Mouse (Mus musculus): ENCODE measurements around the gene Slc46a2. TPM values are rescaled to one million over a fixed set of nuclear protein-coding genes. Genes with fewer than 3 reads are reported as not detected.
A peak's percentile ranks its signal among the peaks of the same experiment; 100 is the strongest.

Slc46a2 gene
- polyA plus RNA-seq, 1 experiment from 2014 or later, result 13.7 TPM

- Histone ChIP-seq H3K4me2 (ENCODE audit: low read depth, low read length) (no peak overlapping the region), H3K4me1 (ENCODE audit: control insufficient read depth, insufficient read depth, low read length) (peaks cover 43% of the 10 kb centered on the region), H3K27ac (ENCODE audit: low read length) (peak overlapping the region; percentile 66), H3K9me3 (replicated peaks; ENCODE audit: control insufficient read depth, low read length) (no peaks in the 10 kb centered on the region), H3K4me3 (ENCODE audit: low read length) (no peak overlapping the region), H3K9ac (ENCODE audit: low read length) (0 out of 2 replicates have a peak overlapping the region, but pooled peaks have one; percentile 8), H3K27me3 (ENCODE audit: control insufficient read depth, insufficient read depth, low read length) (no peaks in the 10 kb centered on the region), H3K36me3 (ENCODE audit: control insufficient read depth, insufficient read depth) (peaks cover 12% of the 10 kb centered on the region)
- ATAC-seq (replicated peaks; ENCODE audit: extremely low read depth, insufficient read depth, low FRiP score), result no peak
- WGBS, result 82% methylated on average over 3 of the region's 3 CpGs
These were observed 19.8 kb downstream of the Slc46a2 start for GRCm38 (mm10) chr4:59894977-59895575.

DNA sequence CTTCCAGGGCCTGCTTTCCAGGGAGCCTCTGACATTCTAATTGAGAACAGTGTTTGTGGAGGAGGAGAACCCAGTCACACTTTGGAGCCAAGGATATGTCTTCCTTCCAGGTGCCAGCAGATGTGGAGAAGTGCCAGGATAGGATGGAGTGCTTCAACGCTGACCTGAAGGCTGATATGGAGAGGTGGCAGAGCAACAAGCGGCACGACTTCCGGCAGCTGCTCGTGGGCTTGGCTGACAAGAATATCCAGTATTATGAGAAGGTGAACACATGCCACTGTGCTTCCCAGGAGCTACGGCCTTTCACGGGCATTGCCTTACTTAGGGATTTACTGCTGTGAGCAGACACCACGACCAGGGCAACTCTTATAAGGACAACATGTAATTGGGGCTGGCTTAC is 20.4 kb downstream of the Slc46a2 start:
- 56% methylated on average over 8 of the region's 8 CpGs for WGBS
- H3K9ac ChIP-seq (ENCODE audit: low read length), result no peak overlapping the region
- peak overlapping the region; percentile 71 for H3K27ac ChIP-seq (ENCODE audit: low read length)
- no peak overlapping the region for H3K4me2 ChIP-seq (ENCODE audit: low read depth, low read length)
- H3K36me3 ChIP-seq (ENCODE audit: control insufficient read depth, insufficient read depth), result peaks cover 12% of the 10 kb centered on the region
- H3K4me1 ChIP-seq (ENCODE audit: control insufficient read depth, insufficient read depth, low read length), result peaks cover 50% of the 10 kb centered on the region
- no peak overlapping the region for H3K4me3 ChIP-seq (ENCODE audit: low read length)
- ATAC-seq (replicated peaks; ENCODE audit: extremely low read depth, insufficient read depth, low FRiP score), result no peak
- H3K9me3 ChIP-seq (replicated peaks; ENCODE audit: control insufficient read depth, low read length), result no peaks in the 10 kb centered on the region
- H3K27me3 ChIP-seq (ENCODE audit: control insufficient read depth, insufficient read depth, low read length), result no peaks in the 10 kb centered on the region

GRCm38 (mm10) chr4:59892731-59893130 is 22.1 kb downstream of the Slc46a2 start:
- Histone ChIP-seq H3K36me3 (ENCODE audit: control insufficient read depth, insufficient read depth) (peaks cover 8% of the 10 kb centered on the region; the same call in 1 of the 2 replicates), H3K27ac (ENCODE audit: low read length) (no peak overlapping the region), H3K4me1 (ENCODE audit: control insufficient read depth, insufficient read depth, low read length) (peaks cover 43% of the 10 kb centered on the region), H3K9me3 (replicated peaks; ENCODE audit: control insufficient read depth, low read length) (no peaks in the 10 kb centered on the region), H3K9ac (ENCODE audit: low read length) (no peak overlapping the region), H3K4me3 (ENCODE audit: low read length) (no peak overlapping the region), H3K4me2 (ENCODE audit: low read depth, low read length) (no peak overlapping the region), H3K27me3 (ENCODE audit: control insufficient read depth, insufficient read depth, low read length) (no peaks in the 10 kb centered on the region)
- WGBS, result 91% methylated on average over 5 of the region's 5 CpGs
- no peak for ATAC-seq (replicated peaks; ENCODE audit: extremely low read depth, insufficient read depth, low FRiP score)

DNA sequence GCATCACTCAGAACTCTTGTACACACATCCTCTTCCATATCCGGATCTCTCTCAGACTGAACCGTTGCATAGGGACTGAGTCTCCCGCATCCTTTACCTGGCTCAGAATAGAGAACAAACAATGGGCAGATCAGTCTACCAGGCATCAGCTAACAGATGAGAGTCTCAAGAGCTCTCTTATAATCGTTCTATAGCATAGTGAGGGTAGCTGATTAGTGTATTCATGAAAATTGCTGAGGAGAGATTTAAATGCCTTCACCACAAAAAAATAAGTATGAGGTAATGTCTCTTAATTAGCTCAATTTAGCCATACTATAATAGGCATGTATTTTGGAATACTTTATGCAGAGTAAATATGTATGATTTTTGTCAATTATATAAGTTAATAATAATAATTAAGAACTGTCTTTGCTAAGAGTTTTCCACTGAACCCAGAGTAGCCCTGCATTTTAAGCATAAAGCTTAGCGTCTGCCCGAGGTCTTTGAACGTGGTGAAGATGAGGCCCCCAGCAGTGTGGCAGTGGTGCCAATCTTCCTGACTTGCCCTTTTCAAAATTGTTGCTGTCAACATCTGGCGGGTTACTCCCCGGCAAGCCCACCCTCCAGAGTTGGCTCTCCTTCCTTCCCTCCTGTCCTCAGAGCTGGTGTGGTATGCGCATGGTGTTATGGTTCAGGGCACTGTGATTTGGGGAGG is 23.0 kb downstream of the Slc46a2 start:
- Histone ChIP-seq H3K4me3 (ENCODE audit: low read length) (no peak overlapping the region), H3K9me3 (replicated peaks; ENCODE audit: control insufficient read depth, low read length) (no peaks in the 10 kb centered on the region), H3K4me1 (ENCODE audit: control insufficient read depth, insufficient read depth, low read length) (peaks cover 36% of the 10 kb centered on the region), H3K36me3 (ENCODE audit: control insufficient read depth, insufficient read depth) (peaks cover 8% of the 10 kb centered on the region; the same call in 1 of the 2 replicates), H3K27me3 (ENCODE audit: control insufficient read depth, insufficient read depth, low read length) (no peaks in the 10 kb centered on the region), H3K27ac (ENCODE audit: low read length) (no peak overlapping the region; the same call in 1 of the 2 replicates), H3K4me2 (ENCODE audit: low read depth, low read length) (no peak overlapping the region), H3K9ac (ENCODE audit: low read length) (no peak overlapping the region)
- no peak for ATAC-seq (replicated peaks; ENCODE audit: extremely low read depth, insufficient read depth, low FRiP score)
- 80% methylated on average over 10 of the region's 10 CpGs for WGBS

DNA sequence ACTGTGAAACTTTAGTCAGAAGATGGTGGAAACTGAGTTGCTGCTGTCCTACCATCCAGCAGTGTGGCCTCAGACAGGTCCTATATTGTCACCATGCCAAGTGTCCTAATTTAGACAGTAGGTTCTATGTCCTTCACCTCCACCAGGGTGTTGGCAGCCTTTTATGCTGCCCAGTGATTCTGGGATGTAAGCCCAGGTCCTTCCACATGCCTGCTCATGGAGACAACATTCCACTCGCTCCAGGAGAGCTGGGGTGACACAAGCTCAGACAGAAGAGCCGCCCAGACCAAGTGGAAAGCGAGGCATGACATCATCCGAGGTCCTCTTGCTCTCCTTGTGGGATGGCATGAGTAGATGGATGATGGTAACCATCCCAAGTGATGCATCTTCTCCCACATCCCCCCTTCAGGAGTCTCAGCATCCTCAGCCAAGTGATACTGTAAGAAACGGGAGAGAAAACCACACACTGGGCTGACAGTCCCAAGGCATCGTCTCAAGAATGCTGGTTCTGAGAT is 24.7 kb downstream of the Slc46a2 start:
- Histone ChIP-seq H3K27ac (ENCODE audit: low read length) (peak overlapping the region; percentile 91), H3K9ac (ENCODE audit: low read length) (no peak overlapping the region), H3K4me2 (ENCODE audit: low read depth, low read length) (no peak overlapping the region), H3K27me3 (ENCODE audit: control insufficient read depth, insufficient read depth, low read length) (no peaks in the 10 kb centered on the region), H3K9me3 (replicated peaks; ENCODE audit: control insufficient read depth, low read length) (no peaks in the 10 kb centered on the region), H3K36me3 (ENCODE audit: control insufficient read depth, insufficient read depth) (peaks cover 8% of the 10 kb centered on the region; the same call in 1 of the 2 replicates), H3K4me1 (ENCODE audit: control insufficient read depth, insufficient read depth, low read length) (peaks cover 39% of the 10 kb centered on the region), H3K4me3 (ENCODE audit: low read length) (no peak overlapping the region)
- ATAC-seq (replicated peaks; ENCODE audit: extremely low read depth, insufficient read depth, low FRiP score), result peak; percentile 88
- 51% methylated on average over 6 of the region's 6 CpGs for WGBS

- no peak overlapping the region for H3K4me2 ChIP-seq (ENCODE audit: low read depth, low read length)
- no peak for ATAC-seq (replicated peaks; ENCODE audit: extremely low read depth, insufficient read depth, low FRiP score)
- H3K27ac ChIP-seq (ENCODE audit: low read length), result no peak overlapping the region
- no peak overlapping the region for H3K9ac ChIP-seq (ENCODE audit: low read length)
- H3K9me3 ChIP-seq (replicated peaks; ENCODE audit: control insufficient read depth, low read length), result no peaks in the 10 kb centered on the region
- H3K27me3 ChIP-seq (ENCODE audit: control insufficient read depth, insufficient read depth, low read length), result no peaks in the 10 kb centered on the region
- H3K36me3 ChIP-seq (ENCODE audit: control insufficient read depth, insufficient read depth), result 0 out of 2 replicates have a peak, but pooled peaks cover 3% of the 10 kb centered on the region
- H3K4me1 ChIP-seq (ENCODE audit: control insufficient read depth, insufficient read depth, low read length), result peaks cover 26% of the 10 kb centered on the region
- WGBS, result 76% methylated on average over 5 of the region's 5 CpGs
- no peak overlapping the region for H3K4me3 ChIP-seq (ENCODE audit: low read length)
These were observed 26.8 kb downstream of the Slc46a2 start for GRCm38 (mm10) chr4:59888014-59888413.

DNA sequence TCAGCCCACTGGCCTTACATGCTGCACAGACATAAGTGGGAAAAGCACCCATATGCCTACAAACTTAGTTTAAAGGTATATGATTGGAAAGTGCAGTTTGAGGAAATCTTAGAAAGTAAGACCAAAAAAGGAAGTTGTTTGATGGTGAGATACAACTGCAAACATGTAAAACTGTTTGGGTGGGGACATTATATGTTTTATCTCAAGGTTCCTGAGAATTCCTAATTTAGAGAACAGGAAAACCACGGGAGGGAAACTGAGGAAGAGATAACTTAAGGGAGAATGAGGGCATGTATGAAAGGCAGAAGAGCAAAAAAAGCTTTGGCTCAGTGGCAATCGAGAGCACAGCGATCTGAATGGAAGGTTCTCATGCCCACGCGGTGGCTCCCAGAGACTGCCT is 27.8 kb downstream of the Slc46a2 start:
- H3K36me3 ChIP-seq (ENCODE audit: control insufficient read depth, insufficient read depth), result peaks cover 10% of the 10 kb centered on the region
- peaks cover 23% of the 10 kb centered on the region for H3K4me1 ChIP-seq (ENCODE audit: control insufficient read depth, insufficient read depth, low read length)
- ATAC-seq (replicated peaks; ENCODE audit: extremely low read depth, insufficient read depth, low FRiP score), result no peak
- H3K9me3 ChIP-seq (replicated peaks; ENCODE audit: control insufficient read depth, low read length), result no peaks in the 10 kb centered on the region
- no peak overlapping the region for H3K9ac ChIP-seq (ENCODE audit: low read length)
- no peaks in the 10 kb centered on the region for H3K27me3 ChIP-seq (ENCODE audit: control insufficient read depth, insufficient read depth, low read length)
- WGBS, result 82% methylated on average over 5 of the region's 5 CpGs
- no peak overlapping the region for H3K4me3 ChIP-seq (ENCODE audit: low read length)
- H3K27ac ChIP-seq (ENCODE audit: low read length), result no peak overlapping the region
- H3K4me2 ChIP-seq (ENCODE audit: low read depth, low read length), result no peak overlapping the region

DNA sequence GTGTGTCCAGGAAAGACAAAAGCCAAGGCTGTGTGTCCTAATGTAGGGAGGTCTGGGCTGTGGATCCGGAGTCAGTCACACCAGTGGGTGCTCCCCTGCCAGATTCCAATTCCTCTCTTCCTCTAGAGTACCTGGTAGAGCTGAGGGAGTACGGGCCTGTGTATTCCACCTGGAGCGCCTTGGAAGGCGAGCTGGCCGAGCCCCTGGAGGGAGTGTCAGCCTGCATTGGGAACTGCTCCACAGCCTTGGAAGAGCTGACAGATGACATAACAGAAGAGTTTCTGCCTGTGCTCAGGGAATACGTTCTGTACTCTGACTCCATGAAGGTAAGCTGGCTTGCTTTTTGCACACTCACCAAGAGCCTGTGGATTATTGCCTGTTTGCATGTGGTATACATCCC is 28.6 kb downstream of the Slc46a2 start:
- WGBS, result 82% methylated on average over 6 of the region's 6 CpGs
- no peak overlapping the region for H3K27ac ChIP-seq (ENCODE audit: low read length)
- H3K4me1 ChIP-seq (ENCODE audit: control insufficient read depth, insufficient read depth, low read length), result peaks cover 21% of the 10 kb centered on the region
- no peaks in the 10 kb centered on the region for H3K9me3 ChIP-seq (replicated peaks; ENCODE audit: control insufficient read depth, low read length)
- no peak for ATAC-seq (replicated peaks; ENCODE audit: extremely low read depth, insufficient read depth, low FRiP score)
- peaks cover 13% of the 10 kb centered on the region for H3K36me3 ChIP-seq (ENCODE audit: control insufficient read depth, insufficient read depth)
- no peak overlapping the region for H3K9ac ChIP-seq (ENCODE audit: low read length)
- H3K4me3 ChIP-seq (ENCODE audit: low read length), result no peak overlapping the region
- H3K4me2 ChIP-seq (ENCODE audit: low read depth, low read length), result no peak overlapping the region
- H3K27me3 ChIP-seq (ENCODE audit: control insufficient read depth, insufficient read depth, low read length), result no peaks in the 10 kb centered on the region

DNA sequence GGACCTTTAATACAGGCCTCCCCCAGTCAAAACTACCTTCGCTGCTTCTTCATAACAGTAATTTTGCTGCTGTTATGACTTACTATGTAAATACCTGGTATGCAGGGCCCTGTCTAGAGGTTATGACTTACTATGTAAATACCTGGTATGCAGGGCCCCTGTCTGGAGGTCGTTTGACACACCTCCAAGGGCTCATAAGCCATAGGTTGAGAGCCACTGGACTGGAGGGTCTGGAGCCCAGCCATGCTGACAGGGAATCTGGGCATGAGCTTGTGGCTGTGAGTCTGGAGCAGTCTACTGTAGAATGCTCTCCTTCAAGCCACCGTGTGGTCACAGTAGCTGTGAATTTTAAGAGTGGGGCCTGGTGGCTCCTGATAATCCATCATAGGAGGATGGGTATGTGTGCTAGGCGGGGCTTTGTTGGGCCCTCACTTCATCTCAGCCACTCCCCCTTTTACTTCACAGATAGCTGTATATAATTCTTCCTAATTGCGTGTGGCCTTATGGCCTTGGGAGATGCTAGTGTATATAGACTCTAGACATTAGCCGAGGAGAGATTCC is 30.6 kb downstream of the Slc46a2 start:
- WGBS, result 71% methylated on average over 6 of the region's 6 CpGs
- peaks cover 4% of the 10 kb centered on the region; the same call in 1 of the 2 replicates for H3K4me1 ChIP-seq (ENCODE audit: control insufficient read depth, insufficient read depth, low read length)
- H3K9ac ChIP-seq (ENCODE audit: low read length), result no peak overlapping the region
- H3K27me3 ChIP-seq (ENCODE audit: control insufficient read depth, insufficient read depth, low read length), result no peaks in the 10 kb centered on the region
- H3K27ac ChIP-seq (ENCODE audit: low read length), result peak overlapping the region; percentile 28
- no peak overlapping the region for H3K4me2 ChIP-seq (ENCODE audit: low read depth, low read length)
- peaks cover 19% of the 10 kb centered on the region for H3K36me3 ChIP-seq (ENCODE audit: control insufficient read depth, insufficient read depth)
- no peak; the same call in 1 of the 2 replicates for ATAC-seq (replicated peaks; ENCODE audit: extremely low read depth, insufficient read depth, low FRiP score)
- H3K9me3 ChIP-seq (replicated peaks; ENCODE audit: control insufficient read depth, low read length), result no peaks in the 10 kb centered on the region
- no peak overlapping the region for H3K4me3 ChIP-seq (ENCODE audit: low read length)

Data from heart, embryonic 16.5 days (tissue).